Mouse (Mus musculus) left cerebral cortex, adult 11 months (tissue): ENCODE results near the gene Frmpd2.
"Not testable (repeated sequence)": the region's sequence is repeated elsewhere in the genome, so short reads cannot be mapped to it uniquely, and the experiment has no call there.

Source experiments
- DNase-seq: peaks from one replicate; pipeline ENCODE4 v3.0.0; 2022; ENCODE audit warnings: low spot score

The Frmpd2 gene

GRCm38 (mm10) chr14:33471331-33471730, at the start of gene Frmpd2:
Gene Frmpd2, plus strand, starts transcription at chr14:33471696.
- DNase-seq = no peak

GRCm38 (mm10) chr14:33423003-33423402, 48.5 kb upstream of the Frmpd2 start:
- DNase-seq = no peak

- DNase-seq = no peak
Measured at GRCm38 (mm10) chr14:33424124-33424523, 47.4 kb upstream of the Frmpd2 start.

- DNase-seq = not testable (repeated sequence)
Measured at GRCm38 (mm10) chr14:33432485-33432884, 39.0 kb upstream of the Frmpd2 start.

- DNase-seq = no peak
Measured at GRCm38 (mm10) chr14:33443780-33444179, 27.7 kb upstream of the Frmpd2 start.

- DNase-seq = no peak
Measured at GRCm38 (mm10) chr14:33445962-33446361, 25.5 kb upstream of the Frmpd2 start.

- DNase-seq = no peak
Measured at GRCm38 (mm10) chr14:33446561-33447023, 24.9 kb upstream of the Frmpd2 start.

- peak; percentile 95 for DNase-seq
Measured at GRCm38 (mm10) chr14:33447027-33447569, 24.4 kb upstream of the Frmpd2 start, which contains the start of gene Mapk8. Gene Mapk8, minus strand, starts transcription at chr14:33447158.

GRCm38 (mm10) chr14:33448276-33448675, 23.2 kb upstream of the Frmpd2 start:
- DNase-seq = no peak

GRCm38 (mm10) chr14:33449296-33449840, 22.1 kb upstream of the Frmpd2 start:
- DNase-seq = no peak

- no peak for DNase-seq
Measured at GRCm38 (mm10) chr14:33450331-33450730, 21.2 kb upstream of the Frmpd2 start.

GRCm38 (mm10) chr14:33463658-33464057, 7.8 kb upstream of the Frmpd2 start:
- no peak for DNase-seq

GRCm38 (mm10) chr14:33467766-33468165, 3.7 kb upstream of the Frmpd2 start:
- DNase-seq = no peak

GRCm38 (mm10) chr14:33474461-33474860, 3.0 kb downstream of the Frmpd2 start:
- DNase-seq = peak; percentile 50

- no peak for DNase-seq
Measured at GRCm38 (mm10) chr14:33476094-33476760, 4.7 kb downstream of the Frmpd2 start.

- no peak for DNase-seq
Measured at GRCm38 (mm10) chr14:33481991-33482390, 10.5 kb downstream of the Frmpd2 start.

GRCm38 (mm10) chr14:33487805-33488550, 16.5 kb downstream of the Frmpd2 start:
- no peak for DNase-seq

GRCm38 (mm10) chr14:33495226-33495625, 23.7 kb downstream of the Frmpd2 start:
- no peak for DNase-seq

- no peak for DNase-seq
Measured at GRCm38 (mm10) chr14:33497418-33497817, 25.9 kb downstream of the Frmpd2 start.

- no peak for DNase-seq
Measured at GRCm38 (mm10) chr14:33498849-33499248, 27.4 kb downstream of the Frmpd2 start.

GRCm38 (mm10) chr14:33500631-33501030, 29.1 kb downstream of the Frmpd2 start:
- DNase-seq = no peak

- DNase-seq = no peak
Measured at GRCm38 (mm10) chr14:33503311-33503710, 31.8 kb downstream of the Frmpd2 start.

- no peak for DNase-seq
Measured at GRCm38 (mm10) chr14:33506696-33507095, 35.2 kb downstream of the Frmpd2 start.
